Mouse (Mus musculus): ENCODE measurements around the gene Cbx7.
"Not testable (repeated sequence)": the region's sequence is repeated elsewhere in the genome, so short reads cannot be mapped to it uniquely, and the experiment has no call there.

Cbx7 gene

GRCm38 (mm10) chr15:79910812-79911211 lies 60.1 kb downstream of the Cbx7 start:
- H3K36me3 ChIP-seq (ENCODE audit: control insufficient read depth, insufficient read depth, low read length, poor library complexity, severe bottlenecking), result peaks cover 24% of the 10 kb centered on the region
- DNase-seq (ENCODE audit: low read depth, low spot score); H3K27me3 ChIP-seq (ENCODE audit: control insufficient read depth, insufficient read depth, low read length, poor library complexity, severe bottlenecking): not testable (repeated sequence)

- peaks cover 28% of the 10 kb centered on the region for H3K36me3 ChIP-seq (ENCODE audit: control insufficient read depth, insufficient read depth, low read length, poor library complexity, severe bottlenecking)
- H3K27me3 ChIP-seq (ENCODE audit: control insufficient read depth, insufficient read depth, low read length, poor library complexity, severe bottlenecking); DNase-seq (ENCODE audit: low read depth, low spot score): not testable (repeated sequence)
Observed at GRCm38 (mm10) chr15:79909006-79909405, 61.9 kb downstream of the Cbx7 start.

- H3K27me3 ChIP-seq (ENCODE audit: control insufficient read depth, insufficient read depth, low read length, poor library complexity, severe bottlenecking), result no peaks in the 10 kb centered on the region
- peaks cover 43% of the 10 kb centered on the region for H3K36me3 ChIP-seq (ENCODE audit: control insufficient read depth, insufficient read depth, low read length, poor library complexity, severe bottlenecking)
- DNase-seq (ENCODE audit: low read depth, low spot score), result no peak
Observed at GRCm38 (mm10) chr15:79906855-79907254, 64.1 kb downstream of the Cbx7 start.

GRCm38 (mm10) chr15:79905211-79905610 lies 65.7 kb downstream of the Cbx7 start:
- DNase-seq (ENCODE audit: low read depth, low spot score), result no peak
- Histone ChIP-seq H3K27me3 (ENCODE audit: control insufficient read depth, insufficient read depth, low read length, poor library complexity, severe bottlenecking) (no peaks in the 10 kb centered on the region), H3K36me3 (ENCODE audit: control insufficient read depth, insufficient read depth, low read length, poor library complexity, severe bottlenecking) (peaks cover 45% of the 10 kb centered on the region)

GRCm38 (mm10) chr15:79904678-79905077 lies 66.2 kb downstream of the Cbx7 start:
- H3K27me3 ChIP-seq (ENCODE audit: control insufficient read depth, insufficient read depth, low read length, poor library complexity, severe bottlenecking); DNase-seq (ENCODE audit: low read depth, low spot score): not testable (repeated sequence)
- peaks cover 45% of the 10 kb centered on the region for H3K36me3 ChIP-seq (ENCODE audit: control insufficient read depth, insufficient read depth, low read length, poor library complexity, severe bottlenecking)

- peaks cover 51% of the 10 kb centered on the region for H3K36me3 ChIP-seq (ENCODE audit: control insufficient read depth, insufficient read depth, low read length, poor library complexity, severe bottlenecking)
- no peaks in the 10 kb centered on the region for H3K27me3 ChIP-seq (ENCODE audit: control insufficient read depth, insufficient read depth, low read length, poor library complexity, severe bottlenecking)
- no peak for DNase-seq (ENCODE audit: low read depth, low spot score)
Observed at GRCm38 (mm10) chr15:79903963-79904362, 67.0 kb downstream of the Cbx7 start.

- peaks cover 58% of the 10 kb centered on the region for H3K36me3 ChIP-seq (ENCODE audit: control insufficient read depth, insufficient read depth, low read length, poor library complexity, severe bottlenecking)
Observed at GRCm38 (mm10) chr15:79903081-79903480, 67.8 kb downstream of the Cbx7 start.

GRCm38 (mm10) chr15:79901399-79901798 lies 69.5 kb downstream of the Cbx7 start:
- H3K36me3 ChIP-seq (ENCODE audit: control insufficient read depth, insufficient read depth, low read length, poor library complexity, severe bottlenecking), result peaks cover 59% of the 10 kb centered on the region
- H3K27me3 ChIP-seq (ENCODE audit: control insufficient read depth, insufficient read depth, low read length, poor library complexity, severe bottlenecking), result no peaks in the 10 kb centered on the region
- DNase-seq (ENCODE audit: low read depth, low spot score), result no peak

More at GRCm38 (mm10) chr15:79903081-79903480, 67.8 kb downstream of the Cbx7 start:
- H3K27me3 ChIP-seq (ENCODE audit: control insufficient read depth, insufficient read depth, low read length, poor library complexity, severe bottlenecking); DNase-seq (ENCODE audit: low read depth, low spot score): not testable (repeated sequence)

GRCm38 (mm10) chr15:79900751-79901150 lies 70.2 kb downstream of the Cbx7 start:
- H3K36me3 ChIP-seq (ENCODE audit: control insufficient read depth, insufficient read depth, low read length, poor library complexity, severe bottlenecking), result peaks cover 58% of the 10 kb centered on the region
- peak; percentile 84 for DNase-seq (ENCODE audit: low read depth, low spot score)

GRCm38 (mm10) chr15:79899828-79900510 lies 71.0 kb downstream of the Cbx7 start:
- H3K27me3 ChIP-seq (ENCODE audit: control insufficient read depth, insufficient read depth, low read length, poor library complexity, severe bottlenecking), result no peaks in the 10 kb centered on the region
- peaks cover 62% of the 10 kb centered on the region for H3K36me3 ChIP-seq (ENCODE audit: control insufficient read depth, insufficient read depth, low read length, poor library complexity, severe bottlenecking)
- DNase-seq (ENCODE audit: low read depth, low spot score), result peak; percentile 44

More at GRCm38 (mm10) chr15:79900751-79901150, 70.2 kb downstream of the Cbx7 start:
- H3K27me3 ChIP-seq (ENCODE audit: control insufficient read depth, insufficient read depth, low read length, poor library complexity, severe bottlenecking), result no peaks in the 10 kb centered on the region

GRCm38 (mm10) chr15:79898988-79899387 lies 71.9 kb downstream of the Cbx7 start:
- H3K36me3 ChIP-seq (ENCODE audit: control insufficient read depth, insufficient read depth, low read length, poor library complexity, severe bottlenecking), result peaks cover 64% of the 10 kb centered on the region
- DNase-seq (ENCODE audit: low read depth, low spot score), result no peak
- no peaks in the 10 kb centered on the region for H3K27me3 ChIP-seq (ENCODE audit: control insufficient read depth, insufficient read depth, low read length, poor library complexity, severe bottlenecking)

GRCm38 (mm10) chr15:79896080-79896725 lies 74.7 kb downstream of the Cbx7 start:
- DNase-seq (ENCODE audit: low read depth, low spot score), result no peak
- H3K27me3 ChIP-seq (ENCODE audit: control insufficient read depth, insufficient read depth, low read length, poor library complexity, severe bottlenecking), result no peaks in the 10 kb centered on the region
- H3K36me3 ChIP-seq (ENCODE audit: control insufficient read depth, insufficient read depth, low read length, poor library complexity, severe bottlenecking), result peaks cover 50% of the 10 kb centered on the region

GRCm38 (mm10) chr15:79895221-79896079 lies 75.5 kb downstream of the Cbx7 start:
- not testable (repeated sequence) for H3K27me3 ChIP-seq (ENCODE audit: control insufficient read depth, insufficient read depth, low read length, poor library complexity, severe bottlenecking)
- peaks cover 50% of the 10 kb centered on the region for H3K36me3 ChIP-seq (ENCODE audit: control insufficient read depth, insufficient read depth, low read length, poor library complexity, severe bottlenecking)
- DNase-seq (ENCODE audit: low read depth, low spot score), result peak; percentile 72

- peaks cover 43% of the 10 kb centered on the region for H3K36me3 ChIP-seq (ENCODE audit: control insufficient read depth, insufficient read depth, low read length, poor library complexity, severe bottlenecking)
- no peaks in the 10 kb centered on the region for H3K27me3 ChIP-seq (ENCODE audit: control insufficient read depth, insufficient read depth, low read length, poor library complexity, severe bottlenecking)
- peak; percentile 39 for DNase-seq (ENCODE audit: low read depth, low spot score)
Observed at GRCm38 (mm10) chr15:79894343-79894742, 76.6 kb downstream of the Cbx7 start.

GRCm38 (mm10) chr15:79893824-79894123 lies 77.1 kb downstream of the Cbx7 start:
- H3K27me3 ChIP-seq (ENCODE audit: control insufficient read depth, insufficient read depth, low read length, poor library complexity, severe bottlenecking), result no peaks in the 10 kb centered on the region
- no peak for DNase-seq (ENCODE audit: low read depth, low spot score)
- peaks cover 38% of the 10 kb centered on the region for H3K36me3 ChIP-seq (ENCODE audit: control insufficient read depth, insufficient read depth, low read length, poor library complexity, severe bottlenecking)

Measured in splenic B cell, adult 2 months (primary cell).